Mouse (Mus musculus) limb, embryonic 13.5 days (tissue): ENCODE measurements around the gene Kcnab2. TPM values are rescaled to one million over a fixed set of nuclear protein-coding genes. Genes with fewer than 3 reads are reported as not detected.

Experiments
- ATAC-seq: fragments of 200-750 bp; cut with Nextera tagmentation; 2 replicates; pipeline ENCODE4 v1.8.0; 2017; ENCODE audit warnings: low read depth, moderate number of reproducible peaks, moderate TSS enrichment; ENCODE audit not compliant: low FRiP score
- H3K27ac ChIP-seq: fragments of 300-500 bp; sonication (generic); 2 replicates; pipeline ENCODE4 v1.5.1; 2015; ENCODE audit warnings: inconsistent platforms, mild to moderate bottlenecking, moderate library complexity
- H3K27me3 ChIP-seq: fragments of 300-500 bp; sonication (generic); 2 replicates; pipeline ENCODE4 v1.6.1; 2015; ENCODE audit warnings: mild to moderate bottlenecking, inconsistent platforms
- H3K36me3 ChIP-seq: fragments of 300-500 bp; sonication (generic); 2 replicates; pipeline ENCODE4 v1.6.1; 2015; ENCODE audit warnings: inconsistent platforms, mild to moderate bottlenecking, moderate library complexity
- H3K4me1 ChIP-seq: fragments of 300-500 bp; sonication (generic); 2 replicates; pipeline ENCODE4 v1.6.1; 2015; ENCODE audit warnings: inconsistent platforms
- H3K4me2 ChIP-seq: fragments of 300-500 bp; sonication (generic); replicated peaks from 2 replicates; pipeline ENCODE4 v1.6.1; 2015; ENCODE audit warnings: inconsistent platforms, mild to moderate bottlenecking, moderate library complexity
- H3K4me3 ChIP-seq: fragments of 300-500 bp; sonication (generic); 2 replicates; pipeline ENCODE4 v1.5.1; 2015; ENCODE audit warnings: moderate library complexity, mild to moderate bottlenecking, inconsistent platforms
- H3K9ac ChIP-seq: fragments of 300-500 bp; sonication (generic); 2 replicates; pipeline ENCODE4 v1.6.1; 2015; ENCODE audit warnings: mild to moderate bottlenecking, inconsistent platforms
- H3K9me3 ChIP-seq: fragments of 300-500 bp; sonication (generic); 2 replicates; pipeline ENCODE4 v1.6.1; 2016; ENCODE audit warnings: inconsistent platforms
- WGBS: fragments of 180-500 bp; shearing (Covaris S2); methylation state at CpG from one replicate; pipeline ENCODE4 v1.1.7; 2015; 5-methylcytosine and 5-hydroxymethylcytosine counted together
- polyA plus RNA-seq: library from polyadenylated mRNA; unstranded; fragments of >200 nt; fragmentation: Nextera tagmentation; extraction: Ambion mirVana; gene quantifications from 2 replicates; pipeline ENCODE4 v1.2.1, GENCODE M21; 2015

Kcnab2 gene
- polyA plus RNA-seq, 1 experiment from 2014 or later, result 8.7 TPM

GRCm38 (mm10) chr4:152362180-152362579 lies 115.5 kb downstream of the Kcnab2 start:
- H3K27me3 ChIP-seq, result peaks cover 58% of the 10 kb centered on the region
- no peak overlapping the region for H3K27ac ChIP-seq
- no peak overlapping the region for H3K4me2 ChIP-seq
- H3K4me1 ChIP-seq, result peaks cover 7% of the 10 kb centered on the region; the same call in 1 of the 2 replicates
- no peaks in the 10 kb centered on the region for H3K36me3 ChIP-seq
- no peak overlapping the region for H3K9ac ChIP-seq
- WGBS, result 48% methylated on average over 9 of the region's 9 CpGs
- ATAC-seq, result no peak
- H3K4me3 ChIP-seq, result no peak overlapping the region
- H3K9me3 ChIP-seq, result no peaks in the 10 kb centered on the region

GRCm38 (mm10) chr4:152360855-152361254 lies 116.8 kb downstream of the Kcnab2 start:
- H3K36me3 ChIP-seq, result no peaks in the 10 kb centered on the region
- H3K27ac ChIP-seq, result no peak overlapping the region
- H3K4me2 ChIP-seq, result peak overlapping the region; percentile 48
- no peak overlapping the region for H3K9ac ChIP-seq
- peaks cover 7% of the 10 kb centered on the region; the same call in 1 of the 2 replicates for H3K4me1 ChIP-seq
- peaks cover 50% of the 10 kb centered on the region for H3K27me3 ChIP-seq
- peak; percentile 62; the same call in 1 of the 2 replicates for ATAC-seq
- H3K9me3 ChIP-seq, result no peaks in the 10 kb centered on the region
- H3K4me3 ChIP-seq, result no peak overlapping the region
- WGBS, result 2% methylated on average over 24 of the region's 24 CpGs

- no peak overlapping the region for H3K27ac ChIP-seq
- peaks cover 7% of the 10 kb centered on the region; the same call in 1 of the 2 replicates for H3K4me1 ChIP-seq
- no peak overlapping the region for H3K4me2 ChIP-seq
- no peak for ATAC-seq
- no peak overlapping the region for H3K9ac ChIP-seq
- H3K9me3 ChIP-seq, result no peaks in the 10 kb centered on the region
- H3K36me3 ChIP-seq, result no peaks in the 10 kb centered on the region
- peaks cover 45% of the 10 kb centered on the region for H3K27me3 ChIP-seq
- H3K4me3 ChIP-seq, result no peak overlapping the region
- 7% methylated on average over 11 of the region's 11 CpGs for WGBS
Measured at GRCm38 (mm10) chr4:152359700-152360099, 118.0 kb downstream of the Kcnab2 start.

GRCm38 (mm10) chr4:152355672-152356071 lies 122.0 kb downstream of the Kcnab2 start:
- no peak overlapping the region for H3K4me3 ChIP-seq

GRCm38 (mm10) chr4:152353886-152354637 lies 123.6 kb downstream of the Kcnab2 start:
- 74% methylated on average over 14 of the region's 14 CpGs for WGBS
- H3K9ac ChIP-seq, result no peak overlapping the region
- no peak for ATAC-seq
- H3K4me1 ChIP-seq, result no peaks in the 10 kb centered on the region; the same call in 1 of the 2 replicates
- no peak overlapping the region for H3K4me2 ChIP-seq
- H3K4me3 ChIP-seq, result no peak overlapping the region
- H3K36me3 ChIP-seq, result no peaks in the 10 kb centered on the region
- peaks cover 50% of the 10 kb centered on the region for H3K27me3 ChIP-seq
- H3K27ac ChIP-seq, result no peak overlapping the region
- no peaks in the 10 kb centered on the region for H3K9me3 ChIP-seq

More at GRCm38 (mm10) chr4:152355672-152356071, 122.0 kb downstream of the Kcnab2 start:
- no peak overlapping the region for H3K27ac ChIP-seq
- ATAC-seq, result no peak
- no peak overlapping the region for H3K4me2 ChIP-seq
- peaks cover 50% of the 10 kb centered on the region for H3K27me3 ChIP-seq
- peaks cover 3% of the 10 kb centered on the region; the same call in 1 of the 2 replicates for H3K4me1 ChIP-seq
- 76% methylated on average over 7 of the region's 7 CpGs for WGBS
- H3K36me3 ChIP-seq, result no peaks in the 10 kb centered on the region
- H3K9me3 ChIP-seq, result no peaks in the 10 kb centered on the region
- H3K9ac ChIP-seq, result no peak overlapping the region

GRCm38 (mm10) chr4:152351422-152352305 lies 126.0 kb downstream of the Kcnab2 start:
- ATAC-seq, result no peak
- H3K36me3 ChIP-seq, result no peaks in the 10 kb centered on the region
- H3K4me2 ChIP-seq, result no peak overlapping the region
- 18% methylated on average over 14 of the region's 14 CpGs for WGBS
- no peaks in the 10 kb centered on the region; the same call in 1 of the 2 replicates for H3K4me1 ChIP-seq
- H3K9me3 ChIP-seq, result no peaks in the 10 kb centered on the region
- H3K9ac ChIP-seq, result no peak overlapping the region
- H3K4me3 ChIP-seq, result no peak overlapping the region
- H3K27me3 ChIP-seq, result peaks cover 68% of the 10 kb centered on the region
- H3K27ac ChIP-seq, result no peak overlapping the region

- Histone ChIP-seq H3K36me3 (no peaks in the 10 kb centered on the region), H3K9ac (no peak overlapping the region), H3K27ac (no peak overlapping the region), H3K9me3 (no peaks in the 10 kb centered on the region), H3K27me3 (peaks cover 73% of the 10 kb centered on the region), H3K4me3 (no peak overlapping the region), H3K4me2 (no peak overlapping the region), H3K4me1 (no peaks in the 10 kb centered on the region; the same call in 1 of the 2 replicates)
- no peak for ATAC-seq
- 36% methylated on average over 8 of the region's 8 CpGs for WGBS
Measured at GRCm38 (mm10) chr4:152350722-152351421, 126.8 kb downstream of the Kcnab2 start.

GRCm38 (mm10) chr4:152349837-152350381 lies 127.8 kb downstream of the Kcnab2 start:
- no peaks in the 10 kb centered on the region for H3K9me3 ChIP-seq
- H3K4me3 ChIP-seq, result no peak overlapping the region
- H3K9ac ChIP-seq, result no peak overlapping the region
- no peak overlapping the region for H3K27ac ChIP-seq
- no peaks in the 10 kb centered on the region for H3K36me3 ChIP-seq
- ATAC-seq, result no peak
- peaks cover 79% of the 10 kb centered on the region for H3K27me3 ChIP-seq
- H3K4me2 ChIP-seq, result no peak overlapping the region
- H3K4me1 ChIP-seq, result no peaks in the 10 kb centered on the region; the same call in 1 of the 2 replicates
- 9% methylated on average over 16 of the region's 17 CpGs for WGBS

- no peaks in the 10 kb centered on the region; the same call in 1 of the 2 replicates for H3K4me1 ChIP-seq
- no peak overlapping the region for H3K27ac ChIP-seq
- H3K36me3 ChIP-seq, result no peaks in the 10 kb centered on the region
- no peak overlapping the region for H3K4me3 ChIP-seq
- ATAC-seq, result no peak
- no peaks in the 10 kb centered on the region for H3K9me3 ChIP-seq
- H3K4me2 ChIP-seq, result no peak overlapping the region
- H3K27me3 ChIP-seq, result peaks cover 93% of the 10 kb centered on the region
- no peak overlapping the region for H3K9ac ChIP-seq
- 45% methylated on average over 7 of the region's 7 CpGs for WGBS
Measured at GRCm38 (mm10) chr4:152345120-152345889, 132.4 kb downstream of the Kcnab2 start.

- Histone ChIP-seq H3K9ac (no peak overlapping the region), H3K4me2 (no peak overlapping the region), H3K9me3 (no peaks in the 10 kb centered on the region), H3K4me3 (no peak overlapping the region), H3K27ac (no peak overlapping the region), H3K4me1 (peaks cover 3% of the 10 kb centered on the region), H3K36me3 (no peaks in the 10 kb centered on the region), H3K27me3 (peaks cover 93% of the 10 kb centered on the region)
- ATAC-seq, result no peak
- 61% methylated on average over 7 of the region's 7 CpGs for WGBS
Measured at GRCm38 (mm10) chr4:152344651-152345050, 133.0 kb downstream of the Kcnab2 start.

- no peak for ATAC-seq
- 10% methylated on average over 5 of the region's 5 CpGs for WGBS
- no peak overlapping the region for H3K4me2 ChIP-seq
- H3K9me3 ChIP-seq, result no peaks in the 10 kb centered on the region
- H3K9ac ChIP-seq, result no peak overlapping the region
- H3K4me3 ChIP-seq, result no peak overlapping the region
- peaks cover 93% of the 10 kb centered on the region for H3K27me3 ChIP-seq
- no peak overlapping the region for H3K27ac ChIP-seq
- no peaks in the 10 kb centered on the region for H3K36me3 ChIP-seq
- peaks cover 17% of the 10 kb centered on the region for H3K4me1 ChIP-seq
Measured at GRCm38 (mm10) chr4:152343296-152343695, 134.4 kb downstream of the Kcnab2 start.
